Mouse (Mus musculus): ENCODE measurements at regions not wholly inside any gene's neighbourhood (a gene's known extent, or its start where the extent isn't known, plus 50 kb on each side); places are given as distances from the start of the nearest gene placed in this dataset.

- no peaks in the 10 kb centered on the region for H3K79me2 ChIP-seq (replicated peaks; ENCODE audit: control insufficient read depth, extremely low read depth, insufficient read depth, poor library complexity, severe bottlenecking)
- no peaks in the 10 kb centered on the region for H3K27me3 ChIP-seq (replicated peaks)
- dilution Hi-C loops (cut with MboI; ENCODE audit: extremely low pct_ligation_motif_present, extremely low pct_unique_long_range_greater_than_20kb, low sequenced_read_pairs), result no loop called here
- no peaks in the 10 kb centered on the region for H3K36me3 ChIP-seq (replicated peaks in 1 of 2; ENCODE audit: control insufficient read depth in 1 of 2, insufficient read depth in 1 of 2, low read length in 1 of 2)
- H3K9ac ChIP-seq (ENCODE audit: insufficient read depth, low read depth), result no peak overlapping the region
- H3K4me1 ChIP-seq (ENCODE audit: control insufficient read depth in 1 of 2, insufficient read depth in 2 of 2), result no peaks in the 10 kb centered on the region
- TF ChIP-seq ZNF384 (IDR thresholded peaks at IDR 0.05; ENCODE audit: low read depth, low read length), result no peak
- no peak for TF ChIP-seq MXI1 (IDR thresholded peaks at IDR 0.05; ENCODE audit: low read depth, low read length)
- no peak for TF ChIP-seq NRF1 (IDR thresholded peaks at IDR 0.05; ENCODE audit: low read depth, low read length)
- TF ChIP-seq RAD21 (IDR thresholded peaks at IDR 0.05; ENCODE audit: low read depth, low read length), result no peak
- TF ChIP-seq USF1 (IDR thresholded peaks at IDR 0.05; ENCODE audit: low read depth, low read length), result no peak
- no peak for TF ChIP-seq NELFE (IDR thresholded peaks at IDR 0.05; ENCODE audit: low read depth, low read length)
- TF ChIP-seq ZC3H11A (IDR thresholded peaks at IDR 0.05; ENCODE audit: low read depth, low read length), result no peak
- TF ChIP-seq GABPA (IDR thresholded peaks at IDR 0.05; ENCODE audit: insufficient replicate concordance, low read depth, low read length), result no peak
- TF ChIP-seq TCF12 (IDR thresholded peaks at IDR 0.05; ENCODE audit: low read depth, low read length), result no peak
- no peak for TF ChIP-seq MAFK (IDR thresholded peaks at IDR 0.05; ENCODE audit: insufficient replicate concordance, low read length)
- TF ChIP-seq TBP (conservative IDR thresholded peaks at IDR 0.05; ENCODE audit: low read depth, low read length), result no peak
- no peak for DNase-seq (ENCODE audit: extremely low read depth)
- in situ Hi-C loops (cut with MboI; ENCODE audit: low pct_ligation_motif_present, low pct_unique_long_range_greater_than_20kb, low sequenced_read_pairs), result loop anchor here (10.0 kb wide), 1 partner anchor 48 kb away; no protein-coding TSS in a partner anchor
- H3K4me3 ChIP-seq (replicated peaks in 1 of 3; ENCODE audit: low read depth in 2 of 3, low read length in 2 of 3, poor library complexity in 1 of 3), result no peak overlapping the region
- no peak overlapping the region for H3K4me2 ChIP-seq (ENCODE audit: insufficient read depth, low read depth, poor library complexity, severe bottlenecking)
- no peak overlapping the region for H3K27ac ChIP-seq (ENCODE audit: insufficient read depth, low read depth)
- H3K9me3 ChIP-seq (replicated peaks; ENCODE audit: low read length), result peaks cover 6% of the 10 kb centered on the region
Measured at GRCm38 (mm10) chr12:25272752-25273125, 175.8 kb upstream of the Id2 start.

- TF ChIP-seq ZMIZ1 (IDR thresholded peaks at IDR 0.05; ENCODE audit: low read depth, low read length) (no peak), NRF1 (IDR thresholded peaks at IDR 0.05; ENCODE audit: low read depth, low read length) (no peak), CHD1 (IDR thresholded peaks at IDR 0.05; ENCODE audit: low read depth, low read length) (no peak), ZNF384 (IDR thresholded peaks at IDR 0.05; ENCODE audit: low read depth, low read length) (no peak), ZC3H11A (IDR thresholded peaks at IDR 0.05; ENCODE audit: low read depth, low read length) (no peak), EP300 (IDR thresholded peaks at IDR 0.05; ENCODE audit: low read length) (no peak), JUN (IDR thresholded peaks at IDR 0.05; ENCODE audit: insufficient read depth, low read depth, low read length) (no peak), TCF12 (IDR thresholded peaks at IDR 0.05; ENCODE audit: low read depth, low read length) (no peak), E2F4 (IDR thresholded peaks at IDR 0.05; ENCODE audit: insufficient replicate concordance, low read depth, low read length) (no peak), GABPA (IDR thresholded peaks at IDR 0.05; ENCODE audit: insufficient replicate concordance, low read depth, low read length) (no peak), KAT2A (IDR thresholded peaks at IDR 0.05; ENCODE audit: insufficient replicate concordance, low read length) (no peak), RCOR1 (conservative IDR thresholded peaks at IDR 0.05; ENCODE audit: low read depth, low read length) (no peak), USF2 (conservative IDR thresholded peaks at IDR 0.05; ENCODE audit: low read depth, low read length) (no peak), USF1 (IDR thresholded peaks at IDR 0.05; ENCODE audit: low read depth, low read length) (no peak)
- no peak overlapping the region for H3K27ac ChIP-seq (ENCODE audit: insufficient read depth, low read depth)
- H3K4me3 ChIP-seq (replicated peaks in 1 of 3; ENCODE audit: low read depth in 2 of 3, low read length in 2 of 3, poor library complexity in 1 of 3), result no peak overlapping the region
- H3K9me3 ChIP-seq (replicated peaks; ENCODE audit: low read length), result peaks cover 6% of the 10 kb centered on the region
- DNase-seq (ENCODE audit: extremely low read depth), result no peak
- no peaks in the 10 kb centered on the region for H3K27me3 ChIP-seq (replicated peaks)
- dilution Hi-C loops (cut with MboI; ENCODE audit: extremely low pct_ligation_motif_present, extremely low pct_unique_long_range_greater_than_20kb, low sequenced_read_pairs) (no loop called here), in situ Hi-C loops (cut with MboI; ENCODE audit: low pct_ligation_motif_present, low pct_unique_long_range_greater_than_20kb, low sequenced_read_pairs) (loop anchor here (10.0 kb wide), 1 partner anchor 47 kb away; no protein-coding TSS in a partner anchor)
- H3K4me1 ChIP-seq (ENCODE audit: control insufficient read depth in 1 of 2, insufficient read depth in 2 of 2), result no peaks in the 10 kb centered on the region
- H3K9ac ChIP-seq (ENCODE audit: insufficient read depth, low read depth), result no peak overlapping the region
- no peak overlapping the region for H3K4me2 ChIP-seq (ENCODE audit: insufficient read depth, low read depth, poor library complexity, severe bottlenecking)
- no peaks in the 10 kb centered on the region for H3K79me2 ChIP-seq (replicated peaks; ENCODE audit: control insufficient read depth, extremely low read depth, insufficient read depth, poor library complexity, severe bottlenecking)
- no peaks in the 10 kb centered on the region for H3K36me3 ChIP-seq (replicated peaks in 1 of 2; ENCODE audit: control insufficient read depth in 1 of 2, insufficient read depth in 1 of 2, low read length in 1 of 2)
Measured at GRCm38 (mm10) chr12:25272114-25272751, 175.3 kb upstream of the Id2 start.
